Mouse (Mus musculus): ENCODE data around the gene Btbd9. TPM values are rescaled to one million over a fixed set of nuclear protein-coding genes. Genes with fewer than 3 reads are reported as not detected.
"Not testable (repeated sequence)": the region's sequence is repeated elsewhere in the genome, so short reads cannot be mapped to it uniquely, and the experiment has no call there.

Gene Btbd9
- 18.3 and 25.8 TPM in 2 replicates for polyA plus RNA-seq (2012; rRNA removed)
- 46.9 and 49.1 TPM in 2 replicates for polyA plus RNA-seq (2014; fragmentation: Nextera tagmentation; extraction: Ambion mirVana)

DNA sequence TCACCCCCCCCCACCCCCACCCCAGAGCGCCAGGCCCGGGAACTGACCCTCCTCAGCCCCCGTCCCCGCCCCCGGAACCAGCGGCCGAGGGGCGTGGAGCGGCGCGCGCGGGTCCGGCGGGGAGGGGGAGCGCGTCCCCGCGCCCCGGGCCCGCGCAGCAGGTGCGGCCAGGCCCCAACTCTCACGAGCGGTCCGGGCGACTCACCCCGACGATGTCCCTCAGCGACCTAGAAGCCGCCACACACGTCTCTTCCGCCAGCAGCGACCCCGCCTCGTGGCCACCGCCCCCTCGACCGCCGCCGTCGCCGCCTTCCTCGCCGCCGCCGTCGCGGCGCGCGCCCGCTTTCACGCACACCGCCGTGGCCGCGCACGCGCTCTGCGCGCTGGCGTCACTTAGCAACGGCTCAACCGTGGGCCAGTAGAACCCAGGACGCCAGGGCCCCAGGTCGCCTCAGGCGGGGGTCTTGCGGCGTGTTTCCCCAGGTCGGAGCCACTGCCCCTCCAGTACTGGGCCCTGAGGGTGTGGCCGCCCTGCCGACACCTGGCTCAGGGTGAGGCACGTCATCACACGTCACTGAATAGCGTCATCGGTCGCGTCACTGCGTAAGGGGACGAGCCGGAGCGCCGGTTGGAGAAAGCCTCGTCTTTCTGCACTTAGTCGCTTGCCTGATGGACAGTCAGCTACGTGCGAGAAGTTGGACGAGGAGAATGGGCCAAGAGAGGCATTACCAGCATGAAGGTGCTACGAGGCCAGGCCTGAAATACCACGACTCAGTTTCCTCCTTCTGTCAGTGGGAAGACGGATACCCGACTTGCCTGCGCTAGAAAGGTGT is at the start of gene Btbd9:
Gene Btbd9 (minus strand): TSS at position 548 of the 833 bp plus-strand sequence.
- peak within 1 kb of the TSS; percentile 79 for H3K27ac ChIP-seq (replicated peaks; ENCODE audit: low read depth, low read length)
- H3K9me3 ChIP-seq (ENCODE audit: control insufficient read depth, low read length): no peaks in the 10 kb centered on the region
- no peaks in the 10 kb centered on the region for H3K27me3 ChIP-seq (ENCODE audit: control insufficient read depth, insufficient read depth, low read length)
- under 1% methylated on average over 60 of the region's 94 CpGs for WGBS
- peak; percentile 60; the same call in 1 of the 2 replicates for TF ChIP-seq POLR2A (IDR thresholded peaks at IDR 0.05; ENCODE audit: borderline replicate concordance, extremely low read depth, insufficient read depth, insufficient read length)
- H3K4me1 ChIP-seq (ENCODE audit: control insufficient read depth, insufficient read depth, low read length): peaks cover 10% of the 10 kb centered on the region
- ATAC-seq (ENCODE audit: low FRiP score, low read depth) (peak; percentile 94), DNase-seq (ENCODE audit: low spot score) (peak; percentile 83)
- H3K4me2 ChIP-seq (replicated peaks; ENCODE audit: low read depth, low read length, severe bottlenecking): peak within 1 kb of the TSS; percentile 72
- H3K36me3 ChIP-seq (ENCODE audit: control insufficient read depth, insufficient read depth, low read length): no peaks in the 10 kb centered on the region
- peak within 1 kb of the TSS; percentile 71 for H3K9ac ChIP-seq (ENCODE audit: low read depth, low read length, severe bottlenecking)
- H3K4me3 ChIP-seq (replicated peaks; ENCODE audit: low read length): peak within 1 kb of the TSS; percentile 59

DNA sequence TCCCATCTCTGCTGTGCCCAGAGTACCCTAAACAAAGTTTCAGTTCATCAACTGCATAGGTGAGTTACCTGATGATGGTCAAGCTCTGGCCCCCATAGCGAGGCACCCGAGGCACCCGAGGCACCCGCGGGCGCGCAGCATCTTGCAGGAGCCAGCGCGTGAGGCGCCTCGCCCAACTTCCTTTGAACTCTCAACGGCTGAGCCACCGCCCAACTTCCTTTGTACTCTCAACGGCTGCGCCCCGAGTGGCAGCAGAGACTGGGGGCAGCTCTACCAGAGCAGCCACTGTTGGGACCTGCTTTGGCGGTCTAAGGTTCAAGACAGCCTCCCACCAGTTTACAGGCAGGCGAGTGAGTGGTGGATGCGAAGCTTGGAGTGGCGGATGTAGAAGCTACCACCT is 47.8 kb upstream of the Btbd9 start, which contains the start of gene Dnah8:
Gene Dnah8 (plus strand): TSS at position 223 of the 400 bp plus-strand sequence.
- H3K9me3 ChIP-seq (ENCODE audit: control insufficient read depth, low read length); H3K4me3 ChIP-seq (replicated peaks; ENCODE audit: low read length); DNase-seq (ENCODE audit: low spot score); ATAC-seq (ENCODE audit: low FRiP score, low read depth); H3K4me2 ChIP-seq (replicated peaks; ENCODE audit: low read depth, low read length, severe bottlenecking); H3K27me3 ChIP-seq (ENCODE audit: control insufficient read depth, insufficient read depth, low read length); H3K9ac ChIP-seq (ENCODE audit: low read depth, low read length, severe bottlenecking); H3K36me3 ChIP-seq (ENCODE audit: control insufficient read depth, insufficient read depth, low read length); H3K4me1 ChIP-seq (ENCODE audit: control insufficient read depth, insufficient read depth, low read length); H3K27ac ChIP-seq (replicated peaks; ENCODE audit: low read depth, low read length): not testable (repeated sequence)
- no CpG with 5 or more reads among the region's 20 CpGs for WGBS

DNA sequence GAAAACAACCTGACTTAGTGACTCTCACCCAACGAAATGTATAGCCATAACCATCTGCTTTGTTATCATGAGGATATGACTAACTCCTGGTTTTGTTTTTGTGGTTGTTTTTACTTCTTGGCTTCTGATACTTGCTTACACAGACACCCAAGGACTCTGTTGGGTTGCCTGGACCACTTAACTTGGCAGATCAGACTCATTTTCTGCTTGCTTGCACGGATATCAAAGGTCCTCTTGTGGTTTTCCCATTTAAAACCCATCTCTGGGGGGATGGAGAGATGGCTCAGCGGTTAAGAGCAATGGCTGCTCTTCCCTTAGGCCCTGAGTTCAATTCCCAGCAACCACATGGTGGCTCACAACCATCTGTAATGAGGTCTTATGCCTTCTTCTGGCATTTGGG is 46.9 kb upstream of the Btbd9 start:
- no peak for TF ChIP-seq POLR2A (IDR thresholded peaks at IDR 0.05; ENCODE audit: borderline replicate concordance, extremely low read depth, insufficient read depth, insufficient read length)
- Histone ChIP-seq H3K4me2 (replicated peaks; ENCODE audit: low read depth, low read length, severe bottlenecking) (no peak overlapping the region), H3K4me3 (replicated peaks; ENCODE audit: low read length) (no peak overlapping the region), H3K27ac (replicated peaks; ENCODE audit: low read depth, low read length) (no peak overlapping the region), H3K9me3 (ENCODE audit: control insufficient read depth, low read length) (no peaks in the 10 kb centered on the region), H3K9ac (ENCODE audit: low read depth, low read length, severe bottlenecking) (no peak overlapping the region), H3K27me3 (ENCODE audit: control insufficient read depth, insufficient read depth, low read length) (no peaks in the 10 kb centered on the region), H3K4me1 (ENCODE audit: control insufficient read depth, insufficient read depth, low read length) (no peaks in the 10 kb centered on the region), H3K36me3 (ENCODE audit: control insufficient read depth, insufficient read depth, low read length) (no peaks in the 10 kb centered on the region)
- no peak for ATAC-seq (ENCODE audit: low FRiP score, low read depth)
- DNase-seq (ENCODE audit: low spot score): no peak
- WGBS: 76% methylated on average over 3 of the region's 3 CpGs

DNA sequence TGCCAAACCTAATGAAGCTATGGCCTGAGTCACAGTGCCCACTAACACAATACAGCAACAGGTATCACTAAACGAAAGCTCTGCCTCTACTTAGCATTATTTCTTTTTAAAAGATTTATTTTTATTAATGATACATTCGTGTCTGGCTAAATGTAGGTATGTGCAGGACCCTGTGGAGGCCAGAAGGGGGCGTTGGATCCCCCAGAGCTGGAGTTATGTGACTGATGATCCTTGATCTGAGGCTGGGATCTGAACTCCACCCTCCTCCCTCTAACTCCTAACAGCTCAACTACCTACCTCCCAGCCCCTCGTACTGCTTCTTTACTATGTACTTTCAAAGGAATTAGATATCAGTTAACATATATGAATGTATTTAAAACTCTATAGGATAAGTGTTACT is 45.2 kb upstream of the Btbd9 start:
- WGBS: 63% methylated on average over 4 of the region's 4 CpGs
- Histone ChIP-seq H3K27me3 (ENCODE audit: control insufficient read depth, insufficient read depth, low read length) (no peaks in the 10 kb centered on the region), H3K9ac (ENCODE audit: low read depth, low read length, severe bottlenecking) (no peak overlapping the region), H3K4me2 (replicated peaks; ENCODE audit: low read depth, low read length, severe bottlenecking) (no peak overlapping the region), H3K36me3 (ENCODE audit: control insufficient read depth, insufficient read depth, low read length) (no peaks in the 10 kb centered on the region), H3K4me1 (ENCODE audit: control insufficient read depth, insufficient read depth, low read length) (no peaks in the 10 kb centered on the region), H3K4me3 (replicated peaks; ENCODE audit: low read length) (no peak overlapping the region), H3K27ac (replicated peaks; ENCODE audit: low read depth, low read length) (no peak overlapping the region), H3K9me3 (ENCODE audit: control insufficient read depth, low read length) (no peaks in the 10 kb centered on the region)
- ATAC-seq (ENCODE audit: low FRiP score, low read depth) (no peak), DNase-seq (ENCODE audit: low spot score) (no peak)
- TF ChIP-seq POLR2A (IDR thresholded peaks at IDR 0.05; ENCODE audit: borderline replicate concordance, extremely low read depth, insufficient read depth, insufficient read length): no peak

DNA sequence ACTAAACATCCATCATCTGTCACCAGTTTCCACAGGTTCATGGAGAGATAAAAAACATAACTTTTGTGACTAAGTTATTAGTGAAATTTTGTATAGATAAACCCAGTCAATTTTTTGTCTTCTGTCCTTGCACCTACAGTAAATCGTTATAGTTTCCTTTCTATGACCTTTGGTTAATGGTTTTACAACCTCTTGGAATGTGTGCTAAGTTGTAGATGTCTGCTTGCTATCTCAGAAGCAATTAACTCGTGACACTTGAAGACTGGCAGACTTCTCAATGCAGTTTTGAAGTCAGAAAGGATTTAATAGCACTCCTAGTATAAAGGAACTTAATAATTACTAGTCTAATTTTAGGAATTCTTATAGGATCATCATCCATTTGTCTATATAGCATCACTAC is 44.3 kb upstream of the Btbd9 start:
- no peak for TF ChIP-seq POLR2A (IDR thresholded peaks at IDR 0.05; ENCODE audit: borderline replicate concordance, extremely low read depth, insufficient read depth, insufficient read length)
- H3K9ac ChIP-seq (ENCODE audit: low read depth, low read length, severe bottlenecking): no peak overlapping the region
- H3K9me3 ChIP-seq (ENCODE audit: control insufficient read depth, low read length): no peaks in the 10 kb centered on the region
- H3K27ac ChIP-seq (replicated peaks; ENCODE audit: low read depth, low read length): no peak overlapping the region
- no peaks in the 10 kb centered on the region for H3K4me1 ChIP-seq (ENCODE audit: control insufficient read depth, insufficient read depth, low read length)
- ATAC-seq (ENCODE audit: low FRiP score, low read depth) (no peak), DNase-seq (ENCODE audit: low spot score) (no peak)
- WGBS: 25% methylated on average over 2 of the region's 2 CpGs
- no peaks in the 10 kb centered on the region for H3K27me3 ChIP-seq (ENCODE audit: control insufficient read depth, insufficient read depth, low read length)
- H3K4me2 ChIP-seq (replicated peaks; ENCODE audit: low read depth, low read length, severe bottlenecking): no peak overlapping the region
- no peaks in the 10 kb centered on the region for H3K36me3 ChIP-seq (ENCODE audit: control insufficient read depth, insufficient read depth, low read length)
- no peak overlapping the region for H3K4me3 ChIP-seq (replicated peaks; ENCODE audit: low read length)

Data from limb, embryonic 14.5 days (tissue).